Mouse (Mus musculus) stomach, embryonic 16.5 days (tissue): Measurements from ENCODE around the gene Anp32a. TPM values are rescaled to one million over a fixed set of nuclear protein-coding genes. Genes with fewer than 3 reads are reported as not detected.

Source experiments
- ATAC-seq: fragments of 200-750 bp; cut with Nextera tagmentation; 2 replicates; pipeline ENCODE4 v1.8.0; 2017; ENCODE audit warnings: moderate number of reproducible peaks, moderate TSS enrichment; ENCODE audit not compliant: insufficient read depth, low FRiP score
- H3K27ac ChIP-seq: fragments of 300-500 bp; sonication (generic); 2 replicates; pipeline ENCODE4 v1.5.1; 2014; ENCODE audit warnings: low read length
- H3K27me3 ChIP-seq: fragments of 300-500 bp; sonication (generic); 2 replicates; pipeline ENCODE4 v1.6.1; 2014; ENCODE audit warnings: low read length, control low read depth, mixed read lengths; ENCODE audit not compliant: control insufficient read depth, insufficient read depth
- H3K36me3 ChIP-seq: fragments of 300-500 bp; sonication (generic); 2 replicates; pipeline ENCODE4 v1.6.1; 2014; ENCODE audit warnings: low read length; ENCODE audit not compliant: control insufficient read depth, insufficient read depth
- H3K4me1 ChIP-seq: fragments of 300-500 bp; sonication (generic); 2 replicates; pipeline ENCODE4 v1.6.1; 2014; ENCODE audit warnings: low read length, control low read depth, mixed read lengths; ENCODE audit not compliant: control insufficient read depth, insufficient read depth
- H3K4me2 ChIP-seq: fragments of 300-500 bp; sonication (generic); 2 replicates; pipeline ENCODE4 v1.6.1; 2014; ENCODE audit warnings: low read depth, low read length, mixed read lengths
- H3K4me3 ChIP-seq: fragments of 300-500 bp; sonication (generic); replicated peaks from 2 replicates; pipeline ENCODE4 v1.5.1; 2014; ENCODE audit warnings: mild to moderate bottlenecking, low read length
- H3K9ac ChIP-seq: fragments of 300-500 bp; sonication (generic); 2 replicates; pipeline ENCODE4 v1.6.1; 2014; ENCODE audit warnings: low read length
- H3K9me3 ChIP-seq: fragments of 300-500 bp; sonication (generic); replicated peaks from 2 replicates; pipeline ENCODE4 v1.6.1; 2016; ENCODE audit warnings: low read length, control low read depth; ENCODE audit not compliant: control insufficient read depth
- WGBS: fragments of 180-500 bp; shearing (Covaris S2); extraction: QIAGEN DNeasy Blood & Tissue Kit; methylation state at CpG from one replicate; pipeline ENCODE4 v1.1.7; 2014; 5-methylcytosine and 5-hydroxymethylcytosine counted together
- polyA plus RNA-seq: library from polyadenylated mRNA; unstranded; fragments of >200 nt; fragmentation: Nextera tagmentation; extraction: Ambion mirVana; gene quantifications from 2 replicates; pipeline ENCODE4 v1.2.1, GENCODE M21; 2015

Anp32a gene
- polyA plus RNA-seq, 1 experiment from 2014 or later, result 125 TPM

DNA sequence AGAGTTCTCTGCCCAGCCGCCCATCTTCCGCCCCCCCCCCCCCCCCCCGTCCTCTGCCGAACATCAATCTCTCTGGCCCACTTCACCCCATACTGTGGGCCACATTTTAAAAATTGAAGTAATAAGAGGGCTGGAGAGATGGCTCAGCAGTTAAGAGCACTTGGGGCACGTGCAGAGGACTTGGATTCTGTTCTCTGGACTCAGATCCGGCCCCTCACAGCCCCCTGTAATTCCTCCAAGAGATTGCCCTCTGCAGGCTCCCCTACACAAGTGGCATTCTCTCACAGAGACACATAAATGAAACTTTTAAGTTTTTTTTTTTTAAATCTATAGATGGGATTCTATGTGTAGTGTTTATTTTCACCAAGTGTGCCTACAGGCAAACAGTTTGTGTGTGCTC, 23.1 kb downstream of the Anp32a start:
- Histone ChIP-seq H3K4me1 (peaks cover 79% of the 10 kb centered on the region), H3K9me3 (no peaks in the 10 kb centered on the region), H3K9ac (no peak overlapping the region; the same call in 1 of the 2 replicates), H3K27ac (no peak overlapping the region), H3K27me3 (no peaks in the 10 kb centered on the region), H3K36me3 (no peaks in the 10 kb centered on the region), H3K4me2 (peak overlapping the region; percentile 62), H3K4me3 (no peak overlapping the region)
- no peak for ATAC-seq
- 19% methylated on average over 6 of the region's 6 CpGs for WGBS

DNA sequence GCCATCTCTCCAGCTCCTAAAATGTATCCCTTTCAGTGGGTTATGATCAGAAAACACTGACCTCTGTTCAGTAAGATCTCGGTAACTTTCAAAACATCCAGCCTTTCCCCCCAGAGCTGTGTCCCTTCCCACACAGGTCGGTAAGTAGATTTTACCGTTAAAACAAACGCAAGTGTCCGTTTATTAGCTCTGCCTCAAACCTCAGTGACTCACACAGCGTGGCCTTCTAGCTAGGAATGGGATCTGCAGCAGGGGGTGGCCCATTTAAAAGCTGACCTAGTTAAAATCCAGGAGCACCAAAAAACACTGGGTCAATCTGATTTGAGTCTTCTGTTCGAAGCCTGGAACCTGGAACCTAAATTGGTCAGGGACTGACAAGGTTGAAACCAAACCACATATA, 23.7 kb downstream of the Anp32a start:
- 49% methylated on average over 7 of the region's 7 CpGs for WGBS
- no peaks in the 10 kb centered on the region for H3K36me3 ChIP-seq
- H3K4me3 ChIP-seq, result no peak overlapping the region
- no peak overlapping the region for H3K27ac ChIP-seq
- H3K9me3 ChIP-seq, result no peaks in the 10 kb centered on the region
- H3K27me3 ChIP-seq, result no peaks in the 10 kb centered on the region
- H3K4me1 ChIP-seq, result peaks cover 82% of the 10 kb centered on the region
- no peak overlapping the region for H3K4me2 ChIP-seq
- no peak for ATAC-seq
- 0 out of 2 replicates have a peak overlapping the region, but pooled peaks have one; percentile 14 for H3K9ac ChIP-seq

DNA sequence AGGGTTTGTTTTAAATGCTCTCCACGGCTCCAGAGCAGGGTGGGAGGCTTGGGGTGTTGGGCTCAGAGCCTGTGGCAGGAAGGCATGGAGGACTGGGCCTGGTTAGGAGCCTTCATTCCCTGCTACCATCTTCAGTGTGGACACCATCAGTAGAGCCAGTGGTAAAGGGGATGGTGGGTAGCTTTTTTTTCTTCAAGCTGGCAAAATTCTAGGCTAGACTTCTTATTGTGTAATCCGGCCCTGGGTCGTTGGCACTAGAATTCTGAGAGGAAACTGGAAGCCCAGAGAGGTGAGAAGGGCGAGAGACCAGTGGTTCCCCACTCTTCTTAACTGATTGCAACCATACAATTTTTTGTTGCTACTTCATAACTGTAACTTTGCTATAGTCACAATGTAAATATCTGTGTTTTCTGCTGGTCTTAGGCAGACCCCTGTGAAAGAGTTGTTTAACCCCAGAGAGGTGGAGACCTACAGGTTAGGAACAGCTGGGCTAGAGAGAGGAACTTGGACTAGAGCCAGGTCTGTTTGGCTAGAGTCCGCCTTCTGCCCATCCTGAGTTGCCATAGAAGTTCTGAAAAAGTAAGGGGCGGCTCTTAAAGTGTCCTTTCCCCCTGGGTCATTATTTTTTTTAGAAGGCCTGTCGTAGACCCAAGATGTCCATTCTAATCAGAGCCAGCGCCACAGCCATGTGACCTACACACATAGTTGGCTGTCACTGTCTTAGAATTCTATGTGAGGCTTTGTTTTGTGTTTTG, 24.4 kb downstream of the Anp32a start:
- Histone ChIP-seq H3K4me3 (no peak overlapping the region), H3K4me2 (no peak overlapping the region), H3K36me3 (no peaks in the 10 kb centered on the region), H3K27me3 (no peaks in the 10 kb centered on the region), H3K27ac (no peak overlapping the region), H3K4me1 (peaks cover 82% of the 10 kb centered on the region), H3K9ac (0 out of 2 replicates have a peak overlapping the region, but pooled peaks have one; percentile 14), H3K9me3 (no peaks in the 10 kb centered on the region)
- 64% methylated on average over 8 of the region's 8 CpGs for WGBS
- ATAC-seq, result no peak

DNA sequence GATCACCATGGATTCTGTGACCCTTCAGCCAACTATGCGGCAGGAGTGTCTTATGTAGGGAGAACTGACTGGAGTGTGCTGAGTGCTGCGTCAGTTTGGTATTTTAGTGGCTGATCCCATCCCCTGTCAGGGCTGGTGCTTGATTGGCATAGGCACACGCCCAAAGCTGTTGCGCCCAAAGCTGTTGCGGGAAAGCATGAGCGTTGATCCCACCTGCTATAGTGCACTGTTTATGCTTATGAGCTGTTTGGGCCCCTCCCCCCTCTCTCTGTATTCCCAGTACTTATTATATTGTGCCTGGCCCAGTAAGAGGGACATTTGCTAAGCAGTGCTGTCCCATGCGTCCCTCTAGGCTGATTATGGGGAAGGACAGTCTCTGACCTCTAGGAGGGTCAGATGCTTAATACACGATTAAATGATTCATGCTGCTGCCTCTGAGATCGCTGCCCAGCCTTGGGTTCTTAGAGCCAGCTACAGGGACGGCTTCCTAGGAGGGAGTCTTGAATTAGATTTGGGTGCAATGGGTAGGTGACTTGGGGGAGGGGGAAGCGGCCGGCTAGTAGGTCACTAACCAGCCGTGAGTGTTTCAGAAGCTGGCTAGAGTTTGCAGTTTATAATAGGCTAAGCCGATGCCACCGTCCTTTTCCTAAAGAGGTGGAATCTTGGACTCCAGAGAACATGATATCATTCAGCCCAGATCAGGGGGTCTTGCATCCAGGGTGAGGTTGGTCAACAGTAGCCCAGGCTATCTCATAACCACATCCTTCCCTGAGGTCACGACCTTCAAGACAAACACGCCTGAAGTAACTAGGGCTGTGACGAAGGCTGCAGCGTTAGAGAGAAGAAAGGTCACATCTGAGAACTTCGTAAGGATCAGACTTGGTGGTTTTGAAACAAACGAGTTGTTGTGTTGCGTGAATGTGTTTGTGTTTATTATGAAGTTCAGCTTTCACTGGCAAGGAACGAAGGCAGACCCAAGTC, 25.7 kb downstream of the Anp32a start:
- peak overlapping the region; percentile 48 for H3K27ac ChIP-seq
- H3K4me2 ChIP-seq, result no peak overlapping the region
- no peaks in the 10 kb centered on the region for H3K27me3 ChIP-seq
- no peak overlapping the region for H3K9ac ChIP-seq
- no peak for ATAC-seq
- H3K4me3 ChIP-seq, result no peak overlapping the region
- no peaks in the 10 kb centered on the region for H3K36me3 ChIP-seq
- 50% methylated on average over 23 of the region's 23 CpGs for WGBS
- H3K4me1 ChIP-seq, result peaks cover 81% of the 10 kb centered on the region
- no peaks in the 10 kb centered on the region for H3K9me3 ChIP-seq

DNA sequence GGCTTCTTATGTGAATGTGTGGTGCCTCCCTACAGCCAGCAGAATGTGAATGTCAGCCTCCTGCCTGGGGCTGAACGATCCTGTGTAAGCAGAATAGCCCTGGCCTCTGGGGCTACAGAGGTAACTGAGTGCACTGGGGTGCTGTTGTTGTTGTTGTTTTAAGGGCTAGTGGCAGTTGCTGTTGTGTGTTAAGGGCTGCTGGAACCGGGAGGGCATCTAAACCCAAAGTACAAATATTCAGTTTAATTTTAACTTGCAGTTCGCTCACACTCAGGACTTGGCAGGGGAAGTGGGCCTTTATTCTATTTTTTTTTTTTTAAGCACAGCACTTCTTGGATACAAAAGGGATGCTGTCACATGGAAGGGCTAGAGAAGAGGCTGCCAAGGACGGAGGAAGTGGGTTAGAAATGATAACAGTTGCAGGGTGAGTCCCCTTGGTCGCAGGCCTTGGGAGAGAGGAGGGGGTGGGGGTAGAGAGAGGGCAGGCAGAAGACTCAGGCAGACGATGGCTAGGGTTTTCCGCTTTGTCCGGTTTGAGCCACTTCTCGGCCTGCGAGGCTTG, 26.5 kb downstream of the Anp32a start:
- Histone ChIP-seq H3K4me3 (no peak overlapping the region), H3K4me2 (no peak overlapping the region), H3K4me1 (peaks cover 80% of the 10 kb centered on the region), H3K27ac (peak overlapping the region; percentile 48), H3K36me3 (no peaks in the 10 kb centered on the region), H3K27me3 (no peaks in the 10 kb centered on the region), H3K9ac (0 out of 2 replicates have a peak overlapping the region, but pooled peaks have one; percentile 4), H3K9me3 (no peaks in the 10 kb centered on the region)
- WGBS, result 45% methylated on average over 10 of the region's 10 CpGs
- no peak for ATAC-seq

DNA sequence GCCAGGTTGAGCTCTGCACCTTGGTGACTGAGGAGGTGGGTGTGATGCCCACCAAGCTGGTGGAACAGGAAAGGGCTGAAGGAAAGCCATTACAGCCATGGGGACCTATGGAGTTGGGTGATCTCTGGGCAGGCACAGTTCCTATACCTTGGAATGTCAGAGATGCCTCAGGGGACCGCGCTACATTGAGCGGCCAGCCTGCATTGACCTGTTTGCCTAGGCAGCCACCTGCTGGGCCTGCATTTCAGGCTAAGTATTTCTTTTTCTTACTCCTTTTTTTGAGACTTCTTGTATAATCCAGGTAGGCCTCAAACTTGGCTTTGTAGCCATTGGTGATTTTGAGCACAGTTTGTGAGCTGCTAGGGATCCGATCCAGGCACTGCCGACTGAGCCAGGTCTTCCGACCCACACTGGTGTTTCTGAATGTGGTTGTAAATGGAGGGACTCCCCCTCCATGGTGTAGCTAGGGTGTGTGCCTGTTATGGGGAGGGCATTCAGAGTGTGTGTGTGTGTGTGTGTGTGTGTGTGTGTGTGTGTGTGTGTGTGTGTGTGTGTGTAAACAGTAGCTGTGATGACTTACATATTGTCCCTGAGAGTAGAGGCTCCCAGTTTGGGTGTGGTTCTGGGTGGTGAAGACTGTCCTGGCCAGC, 27.3 kb downstream of the Anp32a start:
- H3K27me3 ChIP-seq, result no peaks in the 10 kb centered on the region
- H3K4me1 ChIP-seq, result peaks cover 77% of the 10 kb centered on the region
- peak overlapping the region; percentile 48 for H3K27ac ChIP-seq
- H3K4me3 ChIP-seq, result no peak overlapping the region
- H3K4me2 ChIP-seq, result no peak overlapping the region
- no peaks in the 10 kb centered on the region for H3K9me3 ChIP-seq
- H3K9ac ChIP-seq, result peak overlapping the region; percentile 34; the same call in 1 of the 2 replicates
- ATAC-seq, result no peak
- no peaks in the 10 kb centered on the region for H3K36me3 ChIP-seq
- WGBS, result 73% methylated on average over 6 of the region's 6 CpGs

DNA sequence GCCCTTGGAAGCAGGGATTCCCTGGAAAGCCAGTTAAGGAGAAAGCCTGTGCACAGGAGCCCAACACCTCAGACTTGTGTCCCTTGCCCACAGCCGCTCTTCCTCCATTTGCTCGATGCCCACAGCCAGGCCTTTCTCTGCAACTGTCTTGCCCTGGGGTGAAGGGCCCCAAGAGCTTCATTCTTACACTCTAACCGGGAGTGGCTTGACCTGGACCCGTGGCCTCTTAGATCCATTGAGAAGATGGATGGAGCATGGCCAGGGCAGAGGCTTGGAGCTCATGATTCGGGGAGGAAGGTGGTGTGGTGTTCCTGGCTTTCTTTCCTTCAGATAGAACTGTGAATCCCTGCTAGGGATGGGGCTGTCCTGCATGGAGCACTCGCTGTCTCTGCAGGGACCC, 28.1 kb downstream of the Anp32a start:
- H3K9me3 ChIP-seq, result no peaks in the 10 kb centered on the region
- H3K4me1 ChIP-seq, result peaks cover 77% of the 10 kb centered on the region
- H3K36me3 ChIP-seq, result 0 out of 2 replicates have a peak, but pooled peaks cover 2% of the 10 kb centered on the region
- WGBS, result 61% methylated on average over 6 of the region's 6 CpGs
- H3K27me3 ChIP-seq, result no peaks in the 10 kb centered on the region
- no peak overlapping the region for H3K4me2 ChIP-seq
- no peak for ATAC-seq
- no peak overlapping the region; the same call in 1 of the 2 replicates for H3K27ac ChIP-seq
- no peak overlapping the region for H3K4me3 ChIP-seq
- H3K9ac ChIP-seq, result 0 out of 2 replicates have a peak overlapping the region, but pooled peaks have one; percentile 21

DNA sequence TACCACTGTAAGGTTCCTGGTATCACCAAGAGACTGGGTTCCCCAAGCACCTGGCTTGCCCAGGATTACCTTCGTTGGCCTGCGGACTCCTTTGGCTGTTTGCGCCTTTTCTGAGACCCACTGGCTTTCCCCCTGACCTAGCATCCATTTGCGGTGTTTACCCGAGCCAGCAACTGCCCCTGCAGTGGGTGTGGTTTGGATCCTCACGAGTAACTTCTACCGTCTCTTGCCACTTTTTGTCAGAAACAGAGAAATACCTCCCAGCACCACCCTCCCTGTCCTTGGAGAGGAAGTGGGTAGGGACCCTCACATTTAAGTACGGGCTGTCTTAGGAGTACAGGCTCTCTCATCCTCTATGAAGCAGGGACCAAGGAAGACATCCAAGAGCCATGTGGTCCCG, 29.1 kb downstream of the Anp32a start:
- 57% methylated on average over 9 of the region's 9 CpGs for WGBS
- H3K4me2 ChIP-seq, result no peak overlapping the region
- H3K9me3 ChIP-seq, result no peaks in the 10 kb centered on the region
- no peak overlapping the region for H3K9ac ChIP-seq
- H3K27ac ChIP-seq, result no peak overlapping the region
- 0 out of 2 replicates have a peak, but pooled peaks cover 2% of the 10 kb centered on the region for H3K36me3 ChIP-seq
- no peaks in the 10 kb centered on the region for H3K27me3 ChIP-seq
- H3K4me1 ChIP-seq, result peaks cover 69% of the 10 kb centered on the region
- H3K4me3 ChIP-seq, result no peak overlapping the region
- no peak for ATAC-seq
